Mouse (Mus musculus): ENCODE results near the gene H2-Ab1.
"Not testable (repeated sequence)": the region's sequence is repeated elsewhere in the genome, so short reads cannot be mapped to it uniquely, and the experiment has no call there.

DNA sequence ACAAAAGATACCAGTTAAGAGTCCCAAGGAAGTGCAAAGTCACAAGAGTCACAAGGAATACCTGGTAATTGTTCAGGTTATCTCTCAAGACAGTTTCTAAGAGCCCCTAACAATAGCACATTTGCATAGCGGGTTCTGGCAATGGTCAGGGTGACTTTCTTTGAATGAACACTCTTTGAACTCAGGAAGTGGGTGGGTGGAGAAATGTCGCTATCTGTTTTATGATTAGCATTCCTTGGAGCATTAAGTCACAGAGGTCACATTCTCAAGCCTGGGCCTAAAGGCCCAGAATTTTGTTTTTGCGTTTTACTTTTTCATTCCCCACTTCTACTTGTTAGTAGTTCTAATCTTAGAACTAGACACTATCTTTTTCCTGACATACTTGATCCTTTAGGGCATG is 53.0 kb downstream of the H2-Ab1 start:
- not testable (repeated sequence) for TF ChIP-seq POLR2A (IDR thresholded peaks at IDR 0.05; ENCODE audit: borderline replicate concordance, control insufficient read depth, low read depth, low read length); CTCF (IDR thresholded peaks at IDR 0.05; ENCODE audit: control insufficient read depth, insufficient read depth, low read length)

All from bone marrow, adult 2 months (tissue).